10 mouse cellular contexts compared by ENCODE assay signal in the genomic region with DNA sequence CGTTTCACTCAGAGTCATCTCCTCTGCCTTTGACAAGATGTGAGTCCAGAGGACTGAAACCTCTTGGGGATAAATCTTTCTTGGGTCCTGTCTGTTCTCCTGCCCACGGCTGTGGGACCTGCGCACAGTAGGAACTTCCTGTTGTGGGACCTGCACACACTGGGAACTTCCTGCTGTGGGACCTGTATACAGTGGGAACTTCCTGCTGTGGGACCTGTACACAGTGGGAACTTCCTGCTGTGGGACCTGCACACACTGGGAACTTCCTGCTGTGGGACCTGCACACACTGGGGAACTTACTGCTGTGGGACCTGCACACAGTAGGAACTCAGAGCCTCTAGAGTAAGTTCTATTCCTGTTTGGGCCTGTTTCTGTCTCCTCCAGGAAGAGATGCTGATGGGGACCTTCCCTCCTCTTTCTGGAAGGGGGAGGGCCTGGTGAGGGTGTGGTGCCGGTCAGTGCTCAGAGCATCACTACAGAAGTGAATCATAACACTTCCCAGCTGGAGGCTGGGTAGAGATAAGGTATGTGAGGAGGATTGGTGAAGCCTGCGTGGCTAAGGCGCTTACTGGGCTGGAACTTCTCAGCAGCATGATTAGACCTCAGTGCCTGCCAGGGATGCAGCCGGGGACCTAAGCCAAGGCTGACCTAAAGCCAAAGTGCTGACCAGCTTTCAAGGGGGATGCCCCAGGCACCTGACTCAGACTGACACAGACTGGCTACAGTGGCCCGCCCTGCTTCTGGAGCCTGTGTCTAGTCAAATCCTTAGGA. TPM values are rescaled to one million over a fixed set of nuclear protein-coding genes. Genes with fewer than 3 reads are reported as not detected.
DNase-seq lines count a peak whose midpoint lies in the region; ATAC-seq and TF ChIP-seq lines count a peak whose summit lies in the region.
"Had no signal": no experiment of that assay in that cellular context is flagged by ENCODE, and none has a peak within 500 bp of the region (broad histone marks: within the 10 kb centered on the region; RNA-seq: fewer than 3 reads in every experiment).

No protein-coding gene starts in this region.

- no peak overlapping the region for H3K4me2 ChIP-seq in heart, embryonic 16.5 days (ENCODE audit: low read depth, low read length)
- H3K4me2 ChIP-seq in midbrain, postnatal 0 days (ENCODE audit: low read depth, low read length, poor library complexity, severe bottlenecking), result no peak overlapping the region
- no peak overlapping the region for H3K4me2 ChIP-seq in liver, postnatal 0 days (ENCODE audit: low read depth, low read length)
- H3K4me2 ChIP-seq: limb, embryonic 13.5 days had no signal

- DNase-seq in right cerebral cortex, postnatal 10 days (ENCODE audit: low spot score in 2 of 2), result peak; percentile 18
- no peak for DNase-seq in right cerebral cortex, postnatal 4 days
- DNase-seq in R1 (ENCODE audit: low read depth, low spot score), result peak; percentile 94
- DNase-seq in ovary, postnatal 36 days (ENCODE audit: low spot score), result peak; percentile 22
- DNase-seq in midbrain, postnatal 0 days (ENCODE audit: low spot score), result no peak
- no peak for DNase-seq in liver, postnatal 0 days
- DNase-seq: right cerebral cortex, postnatal 25 days; thymus, postnatal 25 days had no signal

- WGBS in heart, embryonic 16.5 days, result 58% methylated on average over 8 of the region's 8 CpGs
- 84% methylated on average over 8 of the region's 8 CpGs for WGBS in midbrain, postnatal 0 days
- 74% methylated on average over 8 of the region's 8 CpGs for WGBS in liver, postnatal 0 days (ENCODE audit: insufficient replicate concordance)

- H3K27me3 ChIP-seq in heart, embryonic 16.5 days (ENCODE audit: control insufficient read depth, insufficient read depth, low read length), result no peaks in the 10 kb centered on the region
- H3K27me3 ChIP-seq in midbrain, postnatal 0 days (ENCODE audit: insufficient read depth, low read length), result no peaks in the 10 kb centered on the region
- no peaks in the 10 kb centered on the region for H3K27me3 ChIP-seq in liver, postnatal 0 days (ENCODE audit: insufficient read depth, low read length)
- H3K27me3 ChIP-seq: limb, embryonic 13.5 days had no signal

- no peak for TF ChIP-seq CTCF in midbrain, postnatal 0 days (IDR thresholded peaks at IDR 0.05)
- no peak for TF ChIP-seq CTCF in liver, postnatal 0 days (IDR thresholded peaks at IDR 0.05; ENCODE audit: low read depth)

- no peak for TF ChIP-seq EP300 in liver, postnatal 0 days (IDR thresholded peaks at IDR 0.05; ENCODE audit: low read depth)

- peaks cover 7% of the 10 kb centered on the region for H3K4me1 ChIP-seq in heart, embryonic 16.5 days (ENCODE audit: control insufficient read depth, insufficient read depth, low read length)
- H3K4me1 ChIP-seq in midbrain, postnatal 0 days (ENCODE audit: insufficient read depth, low read length), result no peaks in the 10 kb centered on the region
- H3K4me1 ChIP-seq in liver, postnatal 0 days (ENCODE audit: insufficient read depth), result no peaks in the 10 kb centered on the region

- 0 out of 2 replicates have a peak overlapping the region, but pooled peaks have one; percentile 2 for H3K27ac ChIP-seq in heart, embryonic 16.5 days (ENCODE audit: low read length)
- H3K27ac ChIP-seq in midbrain, postnatal 0 days (ENCODE audit: low read depth, low read length), result no peak overlapping the region
- no peak overlapping the region for H3K27ac ChIP-seq in liver, postnatal 0 days (ENCODE audit: low read depth)
- H3K27ac ChIP-seq: limb, embryonic 13.5 days had no signal

- no peak overlapping the region for H3K4me3 ChIP-seq in heart, embryonic 16.5 days (ENCODE audit: low read length)
- no peak overlapping the region for H3K4me3 ChIP-seq in midbrain, postnatal 0 days (ENCODE audit: low read depth, low read length)
- H3K4me3 ChIP-seq in liver, postnatal 0 days (ENCODE audit: low read depth, low read length), result no peak overlapping the region
- H3K4me3 ChIP-seq: limb, embryonic 13.5 days had no signal

- H3K9ac ChIP-seq in heart, embryonic 16.5 days (ENCODE audit: low read length), result no peak overlapping the region
- H3K9ac ChIP-seq in midbrain, postnatal 0 days (replicated peaks; ENCODE audit: low read length, poor library complexity, severe bottlenecking), result no peak overlapping the region
- H3K9ac ChIP-seq in liver, postnatal 0 days (replicated peaks), result no peak overlapping the region
- H3K9ac ChIP-seq: limb, embryonic 13.5 days had no signal

- ATAC-seq in heart, embryonic 16.5 days (replicated peaks; ENCODE audit: extremely low read depth, insufficient read depth, low FRiP score), result peak; percentile 56; the same call in 1 of the 2 replicates
- no peak for ATAC-seq in midbrain, postnatal 0 days (ENCODE audit: low FRiP score)
- no peak for ATAC-seq in liver, postnatal 0 days

- H3K36me3 ChIP-seq in heart, embryonic 16.5 days (ENCODE audit: control insufficient read depth, insufficient read depth), result no peaks in the 10 kb centered on the region
- H3K36me3 ChIP-seq in midbrain, postnatal 0 days (ENCODE audit: insufficient read depth, low read length), result no peaks in the 10 kb centered on the region
- H3K36me3 ChIP-seq in liver, postnatal 0 days (replicated peaks; ENCODE audit: insufficient read depth, low read length), result no peaks in the 10 kb centered on the region
- H3K36me3 ChIP-seq: limb, embryonic 13.5 days had no signal

- H3K9me3 ChIP-seq in heart, embryonic 16.5 days (replicated peaks; ENCODE audit: control insufficient read depth, low read length), result no peaks in the 10 kb centered on the region
- no peaks in the 10 kb centered on the region for H3K9me3 ChIP-seq in midbrain, postnatal 0 days (ENCODE audit: low read length)
- H3K9me3 ChIP-seq in liver, postnatal 0 days (ENCODE audit: low read length), result no peaks in the 10 kb centered on the region
- H3K9me3 ChIP-seq: limb, embryonic 13.5 days had no signal

RNA-seq across cellular contexts. Expression of a gene that starts 22.8 kb away (rescaled TPM):
- polyA plus RNA-seq in heart, embryonic 16.5 days (2015; fragmentation: Nextera tagmentation; extraction: Ambion mirVana), result 20.4 and 21.4 TPM in 2 replicates
- total RNA-seq in midbrain, postnatal 0 days (2014; rRNA removed), result 4.3 and 6.1 TPM in 2 replicates
- polyA plus RNA-seq in midbrain, postnatal 0 days (2015; fragmentation: Nextera tagmentation; extraction: Ambion mirVana), result 3.9 and 4.7 TPM in 2 replicates
- polyA plus RNA-seq in liver, postnatal 0 days (2015; fragmentation: Nextera tagmentation; extraction: Ambion mirVana), result 1.1 and 1.8 TPM in 2 replicates

Comparison
In these comparisons a context has a peak if more than half of its experiments do, and no peak if none do; other contexts are left out.
1. DNase-seq: peak in right cerebral cortex, postnatal 10 days (2 of 2), R1 (single experiment) and ovary, postnatal 36 days (single experiment); none in right cerebral cortex, postnatal 4 days (single experiment), midbrain, postnatal 0 days (single experiment) and liver, postnatal 0 days (single experiment).